Mouse (Mus musculus) forebrain, embryonic 12.5 days (tissue): ENCODE measurements around the gene Stat5a. TPM values are rescaled to one million over a fixed set of nuclear protein-coding genes. Genes with fewer than 3 reads are reported as not detected.

Experiments
- ATAC-seq: fragments of 200-750 bp; cut with Nextera tagmentation; 2 replicates; pipeline ENCODE4 v1.8.0; 2017; ENCODE audit warnings: moderate TSS enrichment; ENCODE audit not compliant: low FRiP score
- H3K27ac ChIP-seq: fragments of 300-500 bp; sonication (generic); 2 replicates; pipeline ENCODE4 v1.5.1; 2016; ENCODE audit warnings: mild to moderate bottlenecking
- H3K27me3 ChIP-seq: fragments of 300-500 bp; sonication (generic); 2 replicates; pipeline ENCODE4 v1.6.1; 2016; ENCODE audit warnings: mild to moderate bottlenecking
- H3K36me3 ChIP-seq: fragments of 300-500 bp; sonication (generic); replicated peaks from 2 replicates; pipeline ENCODE4 v1.6.1; 2016; ENCODE audit warnings: mild to moderate bottlenecking
- H3K4me1 ChIP-seq: fragments of 300-500 bp; sonication (generic); 2 replicates; pipeline ENCODE4 v1.6.1; 2016
- H3K4me2 ChIP-seq: fragments of 300-500 bp; sonication (generic); 2 replicates; pipeline ENCODE4 v1.6.1; 2016; ENCODE audit warnings: mild to moderate bottlenecking, moderate library complexity
- H3K4me3 ChIP-seq: fragments of 300-500 bp; sonication (generic); replicated peaks from 2 replicates; pipeline ENCODE4 v1.5.1; 2016; ENCODE audit warnings: mild to moderate bottlenecking
- H3K9ac ChIP-seq: fragments of 300-500 bp; sonication (generic); 2 replicates; pipeline ENCODE4 v1.6.1; 2016; ENCODE audit warnings: mild to moderate bottlenecking
- H3K9me3 ChIP-seq: fragments of 300-500 bp; sonication (generic); 2 replicates; pipeline ENCODE4 v1.6.1; 2016
- WGBS: fragments of 180-500 bp; shearing (Covaris S2); methylation state at CpG from one replicate; pipeline ENCODE4 v1.1.7; 2016; 5-methylcytosine and 5-hydroxymethylcytosine counted together
- polyA plus RNA-seq: library from polyadenylated mRNA; unstranded; fragments of >200 nt; fragmentation: Nextera tagmentation; extraction: Ambion mirVana; gene quantifications from 2 replicates; pipeline ENCODE4 v1.2.1, GENCODE M21; 2016

Gene Stat5a
- 1.2 and 1.8 TPM in 2 replicates for polyA plus RNA-seq

GRCm38 (mm10) chr11:100858935-100859578 lies at the start of gene Stat5a:
Stat5a (plus strand) TSS chr11:100859351.
- 0 out of 2 replicates have a peak, but pooled peaks cover 4% of the 10 kb centered on the region for H3K4me1 ChIP-seq
- 58% methylated on average over 9 of the region's 9 CpGs for WGBS
- no peaks in the 10 kb centered on the region for H3K36me3 ChIP-seq
- H3K9me3 ChIP-seq: no peaks in the 10 kb centered on the region
- H3K27me3 ChIP-seq: peaks cover 90% of the 10 kb centered on the region
- ATAC-seq: no peak
- H3K9ac ChIP-seq: peak within 1 kb of the TSS; percentile 47
- no peak within 1 kb of the TSS for H3K27ac ChIP-seq
- H3K4me3 ChIP-seq: peak within 1 kb of the TSS; percentile 39
- H3K4me2 ChIP-seq: peak within 1 kb of the TSS; percentile 58

- no peak overlapping the region for H3K4me3 ChIP-seq
- no peak overlapping the region for H3K27ac ChIP-seq
- H3K36me3 ChIP-seq: 0 out of 2 replicates have a peak, but pooled peaks cover 2% of the 10 kb centered on the region
- H3K9me3 ChIP-seq: peaks cover 3% of the 10 kb centered on the region; the same call in 1 of the 2 replicates
- H3K4me2 ChIP-seq: no peak overlapping the region
- H3K9ac ChIP-seq: no peak overlapping the region
- WGBS: 87% methylated on average over 9 of the region's 9 CpGs
- ATAC-seq: no peak
- H3K27me3 ChIP-seq: no peaks in the 10 kb centered on the region
- H3K4me1 ChIP-seq: peaks cover 3% of the 10 kb centered on the region; the same call in 1 of the 2 replicates
Measured at GRCm38 (mm10) chr11:100810516-100810915, 48.6 kb upstream of the Stat5a start.

- Histone ChIP-seq H3K4me1 (peaks cover 3% of the 10 kb centered on the region; the same call in 1 of the 2 replicates), H3K4me2 (no peak overlapping the region), H3K27me3 (no peaks in the 10 kb centered on the region), H3K9me3 (peaks cover 3% of the 10 kb centered on the region; the same call in 1 of the 2 replicates), H3K27ac (no peak overlapping the region; the same call in 1 of the 2 replicates), H3K9ac (no peak overlapping the region), H3K36me3 (0 out of 2 replicates have a peak, but pooled peaks cover 2% of the 10 kb centered on the region), H3K4me3 (no peak overlapping the region)
- 92% methylated on average over 2 of the region's 2 CpGs for WGBS
- ATAC-seq: no peak
Measured at GRCm38 (mm10) chr11:100811132-100811531, 48.0 kb upstream of the Stat5a start.

GRCm38 (mm10) chr11:100814498-100814897 lies 44.7 kb upstream of the Stat5a start:
- Histone ChIP-seq H3K27ac (no peak overlapping the region), H3K4me3 (no peak overlapping the region), H3K9ac (no peak overlapping the region), H3K27me3 (no peaks in the 10 kb centered on the region), H3K36me3 (0 out of 2 replicates have a peak, but pooled peaks cover 2% of the 10 kb centered on the region), H3K4me1 (no peaks in the 10 kb centered on the region), H3K9me3 (peaks cover 3% of the 10 kb centered on the region; the same call in 1 of the 2 replicates), H3K4me2 (no peak overlapping the region)
- 74% methylated on average over 13 of the region's 13 CpGs for WGBS
- ATAC-seq: no peak

- H3K9ac ChIP-seq: no peak overlapping the region
- H3K27me3 ChIP-seq: no peaks in the 10 kb centered on the region
- H3K27ac ChIP-seq: no peak overlapping the region
- no peak overlapping the region for H3K4me3 ChIP-seq
- no peaks in the 10 kb centered on the region for H3K9me3 ChIP-seq
- H3K36me3 ChIP-seq: 0 out of 2 replicates have a peak, but pooled peaks cover 1% of the 10 kb centered on the region
- H3K4me2 ChIP-seq: no peak overlapping the region
- no peak for ATAC-seq
- 94% methylated on average over 3 of the region's 3 CpGs for WGBS
- no peaks in the 10 kb centered on the region for H3K4me1 ChIP-seq
Measured at GRCm38 (mm10) chr11:100816342-100816741, 42.8 kb upstream of the Stat5a start.

- no peaks in the 10 kb centered on the region for H3K36me3 ChIP-seq
- H3K4me3 ChIP-seq: no peak overlapping the region
- H3K4me2 ChIP-seq: no peak overlapping the region
- 87% methylated on average over 4 of the region's 4 CpGs for WGBS
- no peak overlapping the region for H3K27ac ChIP-seq
- H3K9me3 ChIP-seq: no peaks in the 10 kb centered on the region
- no peaks in the 10 kb centered on the region for H3K4me1 ChIP-seq
- ATAC-seq: no peak
- no peak overlapping the region for H3K9ac ChIP-seq
- H3K27me3 ChIP-seq: no peaks in the 10 kb centered on the region
Measured at GRCm38 (mm10) chr11:100816801-100817200, 42.4 kb upstream of the Stat5a start.

GRCm38 (mm10) chr11:100817311-100817710 lies 41.8 kb upstream of the Stat5a start:
- no peak for ATAC-seq
- WGBS: 84% methylated on average over 9 of the region's 9 CpGs
- no peaks in the 10 kb centered on the region for H3K9me3 ChIP-seq

GRCm38 (mm10) chr11:100818359-100819012 lies 40.7 kb upstream of the Stat5a start:
- Histone ChIP-seq H3K4me1 (no peaks in the 10 kb centered on the region), H3K4me3 (no peak overlapping the region), H3K27ac (no peak overlapping the region), H3K4me2 (no peak overlapping the region), H3K9ac (no peak overlapping the region), H3K9me3 (no peaks in the 10 kb centered on the region), H3K27me3 (no peaks in the 10 kb centered on the region), H3K36me3 (no peaks in the 10 kb centered on the region)
- no peak for ATAC-seq
- WGBS: 92% methylated on average over 15 of the region's 15 CpGs

More at GRCm38 (mm10) chr11:100817311-100817710, 41.8 kb upstream of the Stat5a start:
- no peak overlapping the region for H3K27ac ChIP-seq
- H3K9ac ChIP-seq: no peak overlapping the region
- H3K27me3 ChIP-seq: no peaks in the 10 kb centered on the region
- H3K4me2 ChIP-seq: no peak overlapping the region
- H3K4me1 ChIP-seq: no peaks in the 10 kb centered on the region
- no peaks in the 10 kb centered on the region for H3K36me3 ChIP-seq
- H3K4me3 ChIP-seq: no peak overlapping the region

GRCm38 (mm10) chr11:100819048-100819447 lies 40.1 kb upstream of the Stat5a start:
- H3K36me3 ChIP-seq: no peaks in the 10 kb centered on the region
- H3K27ac ChIP-seq: no peak overlapping the region
- no peak overlapping the region for H3K4me2 ChIP-seq
- ATAC-seq: no peak
- no peak overlapping the region for H3K4me3 ChIP-seq
- no peaks in the 10 kb centered on the region for H3K27me3 ChIP-seq
- H3K4me1 ChIP-seq: no peaks in the 10 kb centered on the region
- 92% methylated on average over 8 of the region's 8 CpGs for WGBS
- no peak overlapping the region for H3K9ac ChIP-seq
- H3K9me3 ChIP-seq: no peaks in the 10 kb centered on the region

GRCm38 (mm10) chr11:100819626-100820025 lies 39.5 kb upstream of the Stat5a start:
- Histone ChIP-seq H3K36me3 (no peaks in the 10 kb centered on the region), H3K4me2 (no peak overlapping the region), H3K9ac (no peak overlapping the region), H3K27me3 (no peaks in the 10 kb centered on the region), H3K9me3 (no peaks in the 10 kb centered on the region), H3K4me3 (no peak overlapping the region), H3K4me1 (no peaks in the 10 kb centered on the region), H3K27ac (no peak overlapping the region)
- no peak for ATAC-seq
- WGBS: 91% methylated on average over 16 of the region's 16 CpGs

GRCm38 (mm10) chr11:100820047-100820446 lies 39.1 kb upstream of the Stat5a start:
- 75% methylated on average over 8 of the region's 8 CpGs for WGBS

GRCm38 (mm10) chr11:100821605-100822220 lies 37.4 kb upstream of the Stat5a start:
- ATAC-seq: no peak
- no peak overlapping the region for H3K4me3 ChIP-seq
- H3K9ac ChIP-seq: no peak overlapping the region
- H3K27ac ChIP-seq: no peak overlapping the region
- no peak overlapping the region for H3K4me2 ChIP-seq
- H3K36me3 ChIP-seq: no peaks in the 10 kb centered on the region
- no peaks in the 10 kb centered on the region for H3K9me3 ChIP-seq
- peaks cover 9% of the 10 kb centered on the region; the same call in 1 of the 2 replicates for H3K4me1 ChIP-seq
- WGBS: 92% methylated on average over 13 of the region's 13 CpGs
- no peaks in the 10 kb centered on the region for H3K27me3 ChIP-seq

More at GRCm38 (mm10) chr11:100820047-100820446, 39.1 kb upstream of the Stat5a start:
- Histone ChIP-seq H3K4me2 (no peak overlapping the region), H3K9me3 (no peaks in the 10 kb centered on the region), H3K4me1 (no peaks in the 10 kb centered on the region), H3K36me3 (no peaks in the 10 kb centered on the region), H3K4me3 (no peak overlapping the region), H3K27me3 (no peaks in the 10 kb centered on the region), H3K9ac (no peak overlapping the region), H3K27ac (no peak overlapping the region)
- no peak for ATAC-seq
